Comparison of ENCODE assay signal across 28 mouse cellular contexts in genomic region chr1:170086631-170087030, GRCm38 (mm10). TPM values are rescaled to one million over a fixed set of nuclear protein-coding genes. Genes with fewer than 3 reads are reported as not detected.
DNase-seq lines count a peak whose midpoint lies in the region; ATAC-seq and TF ChIP-seq lines count a peak whose summit lies in the region.
"Had no signal": no experiment of that assay in that cellular context is flagged by ENCODE, and none has a peak within 500 bp of the region (broad histone marks: within the 10 kb centered on the region; RNA-seq: fewer than 3 reads in every experiment).

No protein-coding gene starts in this region.

- TF ChIP-seq CTCF in kidney, adult 2 months (conservative IDR thresholded peaks at IDR 0.05; ENCODE audit: insufficient read depth, insufficient read length, low read depth, low read length): no peak

- H3K27me3 ChIP-seq in heart, embryonic 11.5 days (ENCODE audit: control insufficient read depth, insufficient read depth, low read length): no peaks in the 10 kb centered on the region
- H3K27me3 ChIP-seq in kidney, adult 2 months (replicated peaks; ENCODE audit: control insufficient read depth, insufficient read depth, low read length): no peaks in the 10 kb centered on the region
- H3K27me3 ChIP-seq: embryonic facial prominence, embryonic 13.5 days; forebrain, embryonic 12.5 days; forebrain, embryonic 15.5 days; heart, embryonic 12.5 days; heart, embryonic 15.5 days; hindbrain, embryonic 13.5 days had no signal

- WGBS in heart, embryonic 11.5 days (ENCODE audit: insufficient replicate concordance): 92% methylated on average over 7 of the region's 7 CpGs
- WGBS in kidney, adult 2 months: 71% methylated on average over 7 of the region's 7 CpGs

- TF ChIP-seq POLR2A in kidney, adult 2 months (IDR thresholded peaks at IDR 0.05; ENCODE audit: low read depth, low read length): no peak

- H3K36me3 ChIP-seq in heart, embryonic 11.5 days (ENCODE audit: control insufficient read depth, insufficient read depth, low read length): no peaks in the 10 kb centered on the region
- H3K36me3 ChIP-seq in kidney, adult 2 months (ENCODE audit: control insufficient read depth, insufficient read depth, low read length): no peaks in the 10 kb centered on the region
- H3K36me3 ChIP-seq: forebrain, embryonic 12.5 days; forebrain, embryonic 15.5 days; heart, embryonic 12.5 days; heart, embryonic 15.5 days; hindbrain, embryonic 10.5 days; hindbrain, embryonic 13.5 days had no signal

- DNase-seq in heart, adult 11 months: peak; percentile 65
- peak; percentile 62 for DNase-seq in kidney, adult 2 months
- no peak for DNase-seq in kidney, postnatal 10 days
- peak; percentile 30 to 42 for DNase-seq in kidney, postnatal 36 days
- no peak for DNase-seq in urinary bladder, postnatal 25 days (ENCODE audit: low spot score)
- DNase-seq: adrenal gland, adult 8-10 months; adrenal gland, postnatal 25 days; cerebellum, adult 11-12 months; cerebellum, adult 8-10 months; cerebellum, postnatal 10 days; cerebellum, postnatal 36 days; embryo, embryonic 11 days; gastrocnemius, postnatal 10 days; gastrocnemius, postnatal 36 days; heart, postnatal 10 days; heart, postnatal 36 days had no signal

- no peaks in the 10 kb centered on the region for H3K4me1 ChIP-seq in heart, embryonic 11.5 days (ENCODE audit: control insufficient read depth, insufficient read depth, low read length)
- H3K4me1 ChIP-seq in kidney, adult 2 months (ENCODE audit: control insufficient read depth, insufficient read depth, low read length): no peaks in the 10 kb centered on the region
- H3K4me1 ChIP-seq: embryonic facial prominence, embryonic 10.5 days; forebrain, embryonic 12.5 days; forebrain, embryonic 15.5 days; heart, embryonic 12.5 days; heart, embryonic 15.5 days; hindbrain, embryonic 10.5 days; hindbrain, embryonic 13.5 days had no signal

- no peak overlapping the region for H3K4me3 ChIP-seq in heart, embryonic 11.5 days (ENCODE audit: low read depth, low read length)
- H3K4me3 ChIP-seq in kidney, adult 2 months (ENCODE audit: insufficient read depth, low read depth, low read length): no peak overlapping the region
- H3K4me3 ChIP-seq: embryonic facial prominence, embryonic 10.5 days; embryonic facial prominence, embryonic 13.5 days; erythroblast, embryonic 14.5 days; forebrain, embryonic 12.5 days; forebrain, embryonic 15.5 days; heart, embryonic 12.5 days; heart, embryonic 15.5 days; hindbrain, embryonic 10.5 days; hindbrain, embryonic 13.5 days had no signal

- no peak overlapping the region for H3K27ac ChIP-seq in heart, embryonic 11.5 days (ENCODE audit: low read depth, low read length)
- H3K27ac ChIP-seq in kidney, adult 2 months (ENCODE audit: insufficient read depth, low read depth, low read length): no peak overlapping the region
- H3K27ac ChIP-seq: embryonic facial prominence, embryonic 10.5 days; embryonic facial prominence, embryonic 13.5 days; forebrain, embryonic 12.5 days; forebrain, embryonic 15.5 days; heart, embryonic 15.5 days; hindbrain, embryonic 10.5 days; hindbrain, embryonic 13.5 days had no signal

- H3K4me2 ChIP-seq in heart, embryonic 11.5 days: no peak overlapping the region
- H3K4me2 ChIP-seq: embryonic facial prominence, embryonic 13.5 days; forebrain, embryonic 12.5 days; forebrain, embryonic 15.5 days; heart, embryonic 12.5 days; heart, embryonic 15.5 days; hindbrain, embryonic 13.5 days had no signal

- no peak overlapping the region for H3K9ac ChIP-seq in heart, embryonic 11.5 days (ENCODE audit: low read depth, low read length)
- H3K9ac ChIP-seq: embryonic facial prominence, embryonic 13.5 days; forebrain, embryonic 12.5 days; forebrain, embryonic 15.5 days; heart, embryonic 12.5 days; heart, embryonic 15.5 days; hindbrain, embryonic 13.5 days had no signal

- no peak for ATAC-seq in heart, embryonic 11.5 days (replicated peaks; ENCODE audit: insufficient number of reproducible peaks, low FRiP score, low TSS enrichment)
- ATAC-seq: activated CD4-positive, CD25-positive, alpha-beta regulatory T cell, adult 4 months; forebrain, embryonic 15.5 days; hindbrain, embryonic 16.5 days had no signal

- no peaks in the 10 kb centered on the region for H3K9me3 ChIP-seq in heart, embryonic 11.5 days (replicated peaks; ENCODE audit: control insufficient read depth, low read length)
- H3K9me3 ChIP-seq: embryonic facial prominence, embryonic 10.5 days; embryonic facial prominence, embryonic 13.5 days; forebrain, embryonic 12.5 days; forebrain, embryonic 15.5 days; heart, embryonic 12.5 days; heart, embryonic 15.5 days; hindbrain, embryonic 10.5 days; hindbrain, embryonic 13.5 days had no signal

RNA-seq across cellular contexts. Expression of gene Ddr2, which starts 23.9 kb away (rescaled TPM):
- polyA plus RNA-seq in heart, embryonic 11.5 days (2014; fragmentation: Nextera tagmentation; extraction: Ambion mirVana): 10.2 and 10.7 TPM in 2 replicates
- polyA plus RNA-seq in kidney, adult 2 months (2012; rRNA removed): 9.5 and 9.7 TPM in 2 replicates
- polyA plus RNA-seq: erythroblast, embryonic 14.5 days had no signal

Comparison
In these comparisons a context has a peak if more than half of its experiments do, and no peak if none do; other contexts are left out.
1. DNase-seq: peak in heart, adult 11 months (single experiment), kidney, adult 2 months (single experiment) and kidney, postnatal 36 days (2 of 2); none in kidney, postnatal 10 days (single experiment) and urinary bladder, postnatal 25 days (single experiment).